Mouse (Mus musculus) midbrain, embryonic 16.5 days (tissue): Measurements from ENCODE around the gene Robo1. TPM values are rescaled to one million over a fixed set of nuclear protein-coding genes. Genes with fewer than 3 reads are reported as not detected.

ENCODE experiments used
- ATAC-seq: fragments of 200-750 bp; cut with Nextera tagmentation; 2 replicates; pipeline ENCODE4 v1.8.0; 2017; ENCODE audit warnings: moderate TSS enrichment
- H3K27ac ChIP-seq: fragments of 300-500 bp; sonication (generic); 2 replicates; pipeline ENCODE4 v1.5.1; 2014; ENCODE audit warnings: mild to moderate bottlenecking, low read length, mixed read lengths
- H3K27me3 ChIP-seq: fragments of 300-500 bp; sonication (generic); 2 replicates; pipeline ENCODE4 v1.6.1; 2014; ENCODE audit warnings: low read depth, low read length, mixed read lengths; ENCODE audit not compliant: control insufficient read depth, insufficient read depth
- H3K36me3 ChIP-seq: fragments of 300-500 bp; sonication (generic); 2 replicates; pipeline ENCODE4 v1.6.1; 2014; ENCODE audit warnings: mild to moderate bottlenecking, low read length, moderate library complexity, mixed read lengths; ENCODE audit not compliant: control insufficient read depth, insufficient read depth
- H3K4me1 ChIP-seq: fragments of 300-500 bp; sonication (generic); 2 replicates; pipeline ENCODE4 v1.6.1; 2014; ENCODE audit warnings: mild to moderate bottlenecking, low read length, mixed read lengths; ENCODE audit not compliant: control insufficient read depth, insufficient read depth
- H3K4me2 ChIP-seq: fragments of 300-500 bp; sonication (generic); 2 replicates; pipeline ENCODE4 v1.6.1; 2014; ENCODE audit warnings: mild to moderate bottlenecking, low read length, mixed read lengths
- H3K4me3 ChIP-seq: fragments of 300-500 bp; sonication (generic); 2 replicates; pipeline ENCODE4 v1.5.1; 2014; ENCODE audit warnings: low read depth, mild to moderate bottlenecking, low read length, moderate library complexity, mixed read lengths
- H3K9ac ChIP-seq: fragments of 300-500 bp; sonication (generic); 2 replicates; pipeline ENCODE4 v1.6.1; 2014; ENCODE audit warnings: low read depth, low read length, mixed read lengths
- H3K9me3 ChIP-seq: fragments of 300-500 bp; sonication (generic); replicated peaks from 2 replicates; pipeline ENCODE4 v1.6.1; 2014; ENCODE audit warnings: mild to moderate bottlenecking, low read length, mixed read lengths; ENCODE audit not compliant: control insufficient read depth, poor library complexity, severe bottlenecking
- WGBS: fragments of 180-500 bp; shearing (Covaris S2); extraction: QIAGEN DNeasy Blood & Tissue Kit; methylation state at CpG from one replicate; pipeline ENCODE4 v1.1.7; 2014; 5-methylcytosine and 5-hydroxymethylcytosine counted together
- polyA plus RNA-seq: library from polyadenylated mRNA; unstranded; fragments of >200 nt; fragmentation: Nextera tagmentation; extraction: Ambion mirVana; gene quantifications from 2 replicates; pipeline ENCODE4 v1.2.1, GENCODE M21; 2015

The Robo1 gene
- polyA plus RNA-seq, 1 experiment from 2014 or later, result 47.9 TPM

DNA sequence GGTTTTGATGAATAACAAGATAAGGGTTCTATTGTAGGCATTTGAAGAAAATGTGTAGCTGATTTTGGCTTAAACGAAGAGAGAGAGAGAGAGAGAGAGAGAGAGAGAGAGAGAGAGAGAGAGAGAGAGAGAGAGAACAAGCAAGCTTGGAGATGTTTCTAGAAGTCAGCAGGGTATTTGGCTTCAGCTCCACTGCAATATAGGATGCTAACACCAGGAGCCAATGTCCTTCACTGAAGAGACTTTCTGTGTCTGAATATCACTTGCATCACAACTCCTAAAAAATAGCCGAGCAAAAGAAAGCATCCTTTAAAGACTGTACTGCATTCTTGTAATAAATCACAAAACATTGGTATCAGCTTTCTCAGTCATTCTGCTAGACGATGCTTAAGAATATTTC, 503.8 kb downstream of the Robo1 start:
- no peaks in the 10 kb centered on the region for H3K27me3 ChIP-seq
- H3K36me3 ChIP-seq, result no peaks in the 10 kb centered on the region
- H3K9ac ChIP-seq, result no peak overlapping the region
- no peaks in the 10 kb centered on the region for H3K9me3 ChIP-seq
- H3K4me1 ChIP-seq, result peaks cover 19% of the 10 kb centered on the region
- no peak overlapping the region; the same call in 1 of the 2 replicates for H3K27ac ChIP-seq
- no peak for ATAC-seq
- H3K4me3 ChIP-seq, result no peak overlapping the region
- 58% methylated on average over 3 of the region's 3 CpGs for WGBS
- no peak overlapping the region for H3K4me2 ChIP-seq

- Histone ChIP-seq H3K27me3 (no peaks in the 10 kb centered on the region), H3K4me3 (no peak overlapping the region), H3K36me3 (no peaks in the 10 kb centered on the region), H3K4me1 (no peaks in the 10 kb centered on the region; the same call in 1 of the 2 replicates), H3K9me3 (no peaks in the 10 kb centered on the region), H3K9ac (no peak overlapping the region), H3K4me2 (no peak overlapping the region), H3K27ac (no peak overlapping the region)
- ATAC-seq, result no peak
- 76% methylated on average over 8 of the region's 8 CpGs for WGBS
These were observed 520.3 kb downstream of the Robo1 start for GRCm38 (mm10) chr16:72828381-72828780.

DNA sequence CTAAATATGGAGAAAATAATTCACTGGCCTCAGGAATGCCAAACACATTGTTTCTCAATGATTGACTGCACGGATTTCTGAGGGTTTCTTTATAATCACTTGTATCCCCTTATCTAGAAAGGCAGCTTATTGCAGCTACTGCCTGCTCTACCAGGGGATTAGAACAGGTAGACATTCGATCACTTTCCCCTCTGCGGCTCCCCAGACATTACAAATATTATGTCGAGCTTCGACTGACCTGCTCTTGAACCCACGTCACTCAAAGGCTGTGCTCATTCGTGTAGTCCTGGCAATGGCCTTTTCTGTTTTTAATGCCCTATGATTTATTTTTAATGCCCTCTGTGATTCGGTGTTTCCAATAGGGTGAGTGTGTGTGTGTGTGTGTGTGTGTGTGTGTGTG, 521.4 kb downstream of the Robo1 start:
- no peaks in the 10 kb centered on the region; the same call in 1 of the 2 replicates for H3K4me1 ChIP-seq
- H3K9ac ChIP-seq, result no peak overlapping the region
- no peaks in the 10 kb centered on the region for H3K36me3 ChIP-seq
- no peak overlapping the region for H3K4me2 ChIP-seq
- no peak overlapping the region for H3K27ac ChIP-seq
- H3K4me3 ChIP-seq, result no peak overlapping the region
- no peaks in the 10 kb centered on the region for H3K27me3 ChIP-seq
- WGBS, result 61% methylated on average over 8 of the region's 8 CpGs
- ATAC-seq, result no peak
- H3K9me3 ChIP-seq, result no peaks in the 10 kb centered on the region

DNA sequence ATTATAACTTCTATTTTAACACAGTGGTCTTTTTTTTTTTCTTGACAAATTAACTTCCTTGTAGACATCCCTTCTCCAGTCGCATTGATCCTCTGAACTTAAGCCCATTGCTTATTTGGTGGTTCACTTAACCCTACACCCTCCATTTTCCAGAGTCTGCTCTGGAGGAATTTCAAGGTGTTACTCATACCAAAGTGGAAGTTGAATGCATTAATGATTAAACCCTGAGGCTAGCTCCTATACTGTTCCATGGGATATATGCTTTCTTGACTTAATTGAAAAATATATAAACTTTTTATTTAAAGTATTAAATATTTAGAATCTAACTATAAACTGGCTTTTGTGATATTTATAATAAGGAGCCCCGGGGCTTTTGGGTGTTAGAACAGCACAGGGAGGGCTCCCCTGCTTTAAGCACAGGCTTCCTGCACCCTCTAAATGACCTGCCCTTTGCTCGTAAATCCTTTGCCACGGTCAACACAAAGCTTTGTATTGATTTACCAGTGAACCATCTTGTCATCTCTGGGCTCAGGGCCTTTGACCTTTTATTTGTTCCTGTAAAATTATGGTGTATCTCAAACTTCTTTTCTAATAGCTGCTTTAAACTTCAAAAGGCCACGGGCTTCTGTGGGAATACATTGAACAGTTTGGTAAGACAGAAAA, 522.4 kb downstream of the Robo1 start:
- no peak overlapping the region for H3K4me3 ChIP-seq
- no peaks in the 10 kb centered on the region for H3K9me3 ChIP-seq
- no peaks in the 10 kb centered on the region for H3K27me3 ChIP-seq
- 32% methylated on average over 5 of the region's 5 CpGs for WGBS
- no peak overlapping the region for H3K9ac ChIP-seq
- no peak for ATAC-seq
- H3K4me2 ChIP-seq, result no peak overlapping the region
- H3K27ac ChIP-seq, result no peak overlapping the region
- H3K4me1 ChIP-seq, result no peaks in the 10 kb centered on the region; the same call in 1 of the 2 replicates
- H3K36me3 ChIP-seq, result no peaks in the 10 kb centered on the region

GRCm38 (mm10) chr16:72834266-72834665, 526.2 kb downstream of the Robo1 start:
- ATAC-seq, result no peak
- H3K27ac ChIP-seq, result no peak overlapping the region
- no peak overlapping the region for H3K4me3 ChIP-seq
- 69% methylated on average over 2 of the region's 2 CpGs for WGBS
- H3K36me3 ChIP-seq, result no peaks in the 10 kb centered on the region
- H3K9ac ChIP-seq, result no peak overlapping the region
- no peaks in the 10 kb centered on the region for H3K9me3 ChIP-seq
- no peak overlapping the region for H3K4me2 ChIP-seq
- H3K27me3 ChIP-seq, result no peaks in the 10 kb centered on the region
- H3K4me1 ChIP-seq, result no peaks in the 10 kb centered on the region

DNA sequence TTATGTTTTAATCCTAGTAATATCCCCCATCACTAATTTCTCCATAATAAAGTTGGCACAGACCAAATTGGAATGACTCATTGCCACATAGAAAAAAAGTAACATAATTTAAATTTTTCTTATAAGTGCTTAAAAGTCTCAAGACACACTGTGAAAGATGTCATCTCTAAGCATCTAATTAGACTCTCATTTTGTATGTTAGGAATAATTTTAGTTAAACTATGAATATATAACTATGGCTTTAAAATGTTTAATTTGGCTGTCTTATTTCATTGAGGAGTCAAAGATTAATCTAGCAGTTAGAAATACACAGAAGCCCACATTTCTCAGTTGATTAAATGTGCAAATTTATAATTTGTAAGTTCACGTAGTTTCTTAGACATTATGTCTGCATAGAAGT, 530.9 kb downstream of the Robo1 start:
- Histone ChIP-seq H3K9ac (no peak overlapping the region), H3K4me1 (no peaks in the 10 kb centered on the region), H3K4me2 (no peak overlapping the region), H3K9me3 (no peaks in the 10 kb centered on the region), H3K36me3 (no peaks in the 10 kb centered on the region), H3K27ac (no peak overlapping the region), H3K27me3 (no peaks in the 10 kb centered on the region), H3K4me3 (no peak overlapping the region)
- WGBS, result 66% methylated on average over 1 of the region's 1 CpGs
- no peak for ATAC-seq

- Histone ChIP-seq H3K36me3 (no peaks in the 10 kb centered on the region), H3K9me3 (no peaks in the 10 kb centered on the region), H3K4me1 (no peaks in the 10 kb centered on the region), H3K9ac (no peak overlapping the region), H3K4me2 (no peak overlapping the region), H3K27me3 (no peaks in the 10 kb centered on the region), H3K4me3 (no peak overlapping the region), H3K27ac (no peak overlapping the region)
- 66% methylated on average over 9 of the region's 9 CpGs for WGBS
- ATAC-seq, result no peak
These were observed 533.0 kb downstream of the Robo1 start for GRCm38 (mm10) chr16:72841066-72841465.

DNA sequence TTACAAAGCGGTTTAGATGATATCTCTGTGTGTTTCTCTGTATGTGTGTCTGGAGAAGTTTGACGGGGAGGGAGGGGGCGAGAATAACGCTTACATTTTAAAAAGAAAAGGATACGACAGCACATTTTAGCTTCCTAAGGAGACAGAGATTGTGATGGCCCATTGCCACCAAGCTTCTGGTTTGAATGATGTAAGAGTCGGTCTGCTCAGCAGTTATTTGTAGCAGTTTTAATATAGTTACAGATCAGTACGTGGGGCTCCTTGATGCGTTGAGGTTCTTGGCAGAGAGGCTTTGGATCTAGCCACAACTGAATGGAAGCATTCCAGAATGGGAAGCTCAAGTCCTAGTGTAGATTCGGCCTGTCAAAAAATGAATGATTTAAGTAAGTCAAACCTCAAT, 546.0 kb downstream of the Robo1 start:
- no peaks in the 10 kb centered on the region for H3K36me3 ChIP-seq
- no peaks in the 10 kb centered on the region for H3K27me3 ChIP-seq
- H3K4me1 ChIP-seq, result no peaks in the 10 kb centered on the region
- no peak overlapping the region for H3K27ac ChIP-seq
- H3K4me3 ChIP-seq, result no peak overlapping the region
- no peak overlapping the region for H3K4me2 ChIP-seq
- 88% methylated on average over 9 of the region's 9 CpGs for WGBS
- no peak for ATAC-seq
- H3K9me3 ChIP-seq, result no peaks in the 10 kb centered on the region
- no peak overlapping the region for H3K9ac ChIP-seq

GRCm38 (mm10) chr16:72854809-72855503, 546.9 kb downstream of the Robo1 start:
- H3K4me3 ChIP-seq, result no peak overlapping the region
- WGBS, result 81% methylated on average over 5 of the region's 5 CpGs
- ATAC-seq, result no peak
- no peaks in the 10 kb centered on the region for H3K27me3 ChIP-seq
- no peak overlapping the region for H3K9ac ChIP-seq
- H3K4me1 ChIP-seq, result no peaks in the 10 kb centered on the region
- no peak overlapping the region for H3K27ac ChIP-seq
- H3K4me2 ChIP-seq, result no peak overlapping the region
- H3K9me3 ChIP-seq, result no peaks in the 10 kb centered on the region
- no peaks in the 10 kb centered on the region for H3K36me3 ChIP-seq
